Mouse (Mus musculus) left cerebral cortex, adult 11 months (tissue): Measurements from ENCODE around the gene Gm10134.
"Not testable (repeated sequence)": the region's sequence is repeated elsewhere in the genome, so short reads cannot be mapped to it uniquely, and the experiment has no call there.

Experiments
- DNase-seq: peaks from one replicate; pipeline ENCODE4 v3.0.0; 2022; ENCODE audit warnings: low spot score

The Gm10134 gene

DNA sequence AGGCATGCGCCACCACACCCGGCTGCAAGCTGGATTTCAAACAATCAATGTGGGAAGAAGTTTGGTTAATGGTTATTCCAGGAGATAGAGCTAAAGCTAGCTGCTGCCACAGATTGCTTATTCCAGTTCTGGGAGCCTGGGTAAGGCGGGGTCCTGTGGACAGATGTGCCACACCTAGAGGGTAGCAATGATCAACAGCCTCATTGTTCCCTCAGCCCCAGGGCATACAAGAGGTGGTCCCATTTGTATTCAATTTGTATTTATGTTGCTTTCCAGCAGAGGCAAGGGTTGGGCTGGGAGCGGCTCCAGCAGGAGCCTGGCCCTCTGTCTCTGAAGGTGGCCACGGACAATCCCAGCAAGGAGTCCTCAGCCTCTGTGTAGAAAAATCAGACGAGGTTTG is 396 bp downstream of the Gm10134 start:
- no peak for DNase-seq

DNA sequence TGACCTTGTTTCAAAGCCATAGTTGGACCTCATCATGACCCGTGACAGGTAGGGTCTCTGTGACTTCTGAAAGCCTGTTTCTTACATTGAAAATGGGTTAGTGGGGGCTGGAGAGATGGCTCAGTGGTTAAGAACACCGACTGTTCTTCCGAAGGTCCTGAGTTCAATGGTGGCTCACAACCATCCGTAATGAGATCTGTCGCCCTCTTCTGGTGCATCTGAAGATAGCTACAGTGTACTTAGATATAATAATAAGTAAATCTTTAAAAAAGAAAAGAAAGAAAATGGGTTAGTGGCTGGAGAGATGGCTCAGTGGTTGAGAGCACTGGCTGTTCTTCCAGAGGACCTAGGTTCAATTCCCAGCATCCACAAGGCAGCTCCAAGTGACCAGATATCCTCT is 5.7 kb downstream of the Gm10134 start:
- not testable (repeated sequence) for DNase-seq

DNA sequence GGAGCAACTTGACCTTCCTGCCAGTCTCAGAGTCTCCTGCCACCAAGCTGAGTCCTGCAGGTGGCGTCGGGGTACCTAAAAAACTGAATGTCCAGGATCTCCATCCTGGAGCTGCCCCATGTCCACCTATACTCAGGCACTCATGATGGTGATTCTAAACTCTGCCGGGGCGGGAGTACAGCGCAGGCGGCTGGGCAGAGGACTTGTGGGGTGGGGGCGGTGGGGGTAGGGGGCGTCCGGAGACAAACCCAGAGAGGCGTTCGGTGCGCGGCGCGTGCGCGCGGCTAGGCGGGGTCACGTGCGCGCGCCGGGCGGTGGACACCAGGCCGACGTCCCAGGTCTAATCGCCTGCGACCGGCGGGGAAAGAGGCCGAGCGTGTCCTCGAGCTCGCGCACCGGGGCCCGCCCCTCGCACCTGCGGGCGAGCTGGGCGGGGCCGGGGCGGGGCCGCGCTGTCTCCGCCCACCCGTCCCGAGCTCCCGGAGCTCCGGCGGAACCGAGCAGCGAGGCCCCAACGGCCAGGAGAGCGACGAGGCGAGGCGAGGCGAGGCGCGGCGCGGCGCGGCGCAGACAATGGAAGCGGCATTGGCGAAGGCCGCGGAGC is 7.0 kb downstream of the Gm10134 start, which contains the start of gene Ralgds:
TSS of gene Ralgds (plus strand) at position 328 of the 604 bp plus-strand sequence.
- DNase-seq = no peak

DNA sequence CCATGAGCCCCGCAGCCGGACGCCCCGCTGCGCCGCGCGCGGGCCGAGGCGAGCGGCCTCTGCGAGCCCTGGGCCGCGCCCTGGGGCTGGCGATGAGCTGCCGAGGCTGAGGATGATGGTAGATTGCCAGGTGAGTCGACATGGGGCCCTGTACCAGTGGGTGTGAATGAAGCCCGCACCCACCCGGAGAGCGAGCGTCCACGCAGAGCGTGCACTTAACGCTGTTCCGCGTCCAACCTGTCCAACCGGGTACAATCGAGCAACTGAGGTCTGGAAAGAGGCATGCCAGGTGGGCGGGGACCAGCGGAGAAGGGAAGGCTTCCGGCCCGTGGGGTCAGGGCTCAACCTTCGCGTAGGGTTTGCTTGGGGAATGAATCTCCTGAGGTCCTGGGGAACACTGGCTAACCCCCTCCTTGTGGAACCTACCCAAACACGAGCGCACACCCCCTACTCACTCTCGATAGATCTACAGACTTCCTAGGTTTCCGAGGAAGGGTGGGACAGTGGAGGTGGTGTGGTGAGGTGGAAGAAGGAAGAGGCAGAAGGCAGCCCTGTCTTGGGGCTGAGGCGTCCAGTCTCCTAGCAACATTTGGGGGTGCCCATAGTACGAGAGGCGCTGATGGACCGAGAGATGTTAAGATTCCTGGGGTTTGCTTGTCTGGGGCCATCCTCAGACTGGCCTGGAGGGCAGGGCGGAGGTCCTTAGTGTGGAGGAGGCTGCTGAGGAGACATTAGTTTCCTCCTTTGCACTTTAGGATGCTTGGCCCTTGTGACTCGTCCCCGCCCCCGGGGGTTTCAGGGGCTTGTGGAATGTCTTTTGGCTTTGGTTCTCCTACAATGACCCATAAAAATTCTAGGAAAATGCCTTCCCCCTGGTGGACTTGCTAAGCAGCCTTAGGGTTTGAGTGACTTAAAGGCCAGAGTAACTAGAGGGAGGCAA is 7.8 kb downstream of the Gm10134 start:
- DNase-seq = no peak

DNA sequence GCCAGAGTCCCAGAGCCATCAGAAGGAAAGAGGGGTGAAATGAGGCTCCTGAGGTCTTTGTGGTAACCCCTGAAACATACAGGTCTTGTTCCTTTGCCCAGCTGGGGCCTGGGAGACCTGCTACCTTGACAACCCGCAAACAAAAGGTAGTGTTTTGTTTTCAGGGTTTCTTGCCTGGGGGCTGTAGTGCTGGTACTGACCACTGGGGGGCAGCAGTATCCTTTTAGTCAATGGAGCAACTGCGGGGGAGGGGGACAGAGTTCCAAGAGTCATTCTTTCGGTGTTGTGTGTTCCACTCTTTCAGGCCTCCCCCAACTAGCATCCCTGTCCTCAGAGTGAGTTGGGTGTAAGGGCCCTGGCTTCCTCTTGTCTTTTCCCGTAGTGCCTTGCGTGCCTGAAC is 8.6 kb downstream of the Gm10134 start:
- DNase-seq = no peak

DNA sequence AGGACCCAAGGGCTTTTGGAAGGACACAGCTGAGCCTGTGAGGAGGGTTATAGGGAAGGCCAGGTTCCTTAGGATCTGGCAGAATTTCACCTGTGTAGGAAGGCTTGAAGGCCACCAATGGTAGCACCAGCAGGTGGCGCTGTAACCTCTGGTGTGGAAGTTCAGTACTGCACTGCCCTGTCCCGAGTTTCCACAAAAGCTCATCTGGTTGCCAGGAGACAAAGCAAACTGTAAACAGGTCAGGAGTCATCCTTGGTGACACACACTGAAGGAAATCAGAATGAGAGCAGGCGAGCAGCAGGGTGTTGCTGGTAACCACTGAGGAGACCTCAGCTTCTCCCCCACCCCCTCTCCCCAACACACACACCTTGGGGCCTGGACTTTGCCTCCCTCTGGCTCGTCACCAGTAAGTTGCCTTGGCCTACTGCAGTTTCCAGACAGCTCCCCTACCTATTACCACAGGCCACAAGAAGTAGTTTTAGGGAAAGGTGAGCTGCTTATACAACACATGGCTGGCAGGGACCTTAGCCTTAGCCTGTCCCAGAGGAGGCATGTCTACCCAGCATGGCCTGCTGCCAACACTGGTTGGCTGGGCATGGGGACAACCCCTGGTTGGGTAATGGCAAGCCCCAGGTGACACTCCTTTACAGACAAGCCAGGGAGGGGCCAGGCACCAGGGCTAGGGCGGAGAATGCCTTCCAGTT is 11.5 kb downstream of the Gm10134 start:
- no peak for DNase-seq

DNA sequence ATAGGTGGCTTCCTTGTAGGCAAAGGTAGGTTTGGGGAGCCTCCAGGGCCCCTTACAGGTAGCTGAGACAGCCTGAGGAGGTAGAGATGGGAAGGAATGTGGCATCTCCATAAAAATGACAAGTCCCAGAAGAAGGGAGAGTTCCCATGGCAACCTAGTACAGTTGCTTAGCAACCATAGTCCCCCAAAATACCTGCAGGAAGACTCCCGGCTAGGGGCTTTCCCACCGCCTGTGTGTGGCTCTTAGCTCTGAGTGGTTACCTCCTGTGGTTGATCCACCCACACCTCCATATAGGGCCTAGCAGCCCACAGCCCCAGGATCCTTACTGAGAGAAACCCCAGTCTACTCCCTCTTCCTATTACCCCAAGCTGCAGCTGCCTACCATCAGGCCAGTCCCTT is 12.3 kb downstream of the Gm10134 start:
- no peak for DNase-seq

DNA sequence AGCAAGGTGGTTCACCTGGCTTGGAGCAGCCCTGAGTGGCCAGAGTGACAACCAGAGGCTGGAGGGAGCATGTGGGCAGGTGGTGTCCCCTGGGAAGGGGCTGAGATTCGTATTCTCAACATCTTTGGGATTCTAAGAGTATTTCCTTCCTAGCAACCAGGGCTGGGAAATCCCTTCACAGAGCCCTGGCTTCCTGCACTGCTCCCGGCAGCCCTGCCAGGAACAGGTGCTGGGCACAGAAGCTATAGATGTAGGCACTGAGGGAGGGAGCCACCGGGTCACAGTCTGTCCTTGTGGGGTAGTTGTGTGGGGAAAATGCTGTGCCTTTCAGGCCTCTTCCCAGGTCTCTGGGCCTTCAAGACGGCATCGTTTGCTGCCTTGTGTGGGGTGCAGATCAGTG is 14.7 kb downstream of the Gm10134 start:
- no peak for DNase-seq

DNA sequence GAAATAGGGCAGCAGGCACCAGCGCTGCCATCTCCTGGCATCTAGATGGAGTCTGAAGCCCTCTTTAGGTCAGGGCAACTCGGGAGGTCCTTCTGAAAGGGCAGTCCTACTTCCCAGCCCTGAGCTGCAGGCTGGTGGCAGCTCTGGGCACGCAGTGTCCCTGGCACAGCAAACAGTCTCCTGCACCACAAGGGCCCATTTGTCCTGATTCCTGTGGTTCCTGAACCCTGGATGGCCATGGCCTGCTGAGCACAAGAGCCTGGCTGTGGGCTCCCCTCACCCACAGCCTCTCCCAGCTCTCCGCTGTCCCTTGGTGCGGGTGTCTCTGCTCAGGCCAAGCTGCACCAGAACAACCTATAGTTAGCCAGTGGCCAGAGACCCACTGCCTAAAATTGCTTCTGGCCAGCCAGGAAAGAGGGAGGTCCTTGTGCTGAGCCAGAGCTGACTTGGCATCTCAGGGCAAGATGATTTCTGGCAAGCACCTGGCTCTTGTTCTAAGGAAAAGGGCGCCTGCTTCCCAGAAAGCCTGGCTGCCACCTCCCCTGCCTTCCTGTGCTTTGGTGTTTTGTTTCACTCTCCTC is 15.8 kb downstream of the Gm10134 start:
- DNase-seq = no peak

DNA sequence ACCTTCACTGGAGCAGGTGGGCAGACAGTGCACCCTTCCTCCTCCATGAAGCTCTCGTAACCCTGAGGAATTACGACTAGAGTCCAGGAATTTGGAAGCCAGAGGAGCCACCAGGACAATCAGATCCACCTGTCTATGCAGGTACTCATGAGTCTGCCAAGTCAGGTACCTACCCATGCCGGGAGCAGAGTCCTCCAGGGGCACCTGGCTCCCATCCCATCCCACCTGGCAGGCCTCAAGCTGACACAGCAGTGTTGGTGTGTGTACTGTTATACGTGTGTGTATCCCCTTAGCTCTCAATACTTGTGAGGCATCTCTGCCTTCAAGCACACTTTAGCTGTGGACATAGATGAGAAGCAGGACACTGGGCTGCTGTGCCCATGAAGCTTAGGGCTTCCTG is 16.3 kb downstream of the Gm10134 start:
- no peak for DNase-seq

DNA sequence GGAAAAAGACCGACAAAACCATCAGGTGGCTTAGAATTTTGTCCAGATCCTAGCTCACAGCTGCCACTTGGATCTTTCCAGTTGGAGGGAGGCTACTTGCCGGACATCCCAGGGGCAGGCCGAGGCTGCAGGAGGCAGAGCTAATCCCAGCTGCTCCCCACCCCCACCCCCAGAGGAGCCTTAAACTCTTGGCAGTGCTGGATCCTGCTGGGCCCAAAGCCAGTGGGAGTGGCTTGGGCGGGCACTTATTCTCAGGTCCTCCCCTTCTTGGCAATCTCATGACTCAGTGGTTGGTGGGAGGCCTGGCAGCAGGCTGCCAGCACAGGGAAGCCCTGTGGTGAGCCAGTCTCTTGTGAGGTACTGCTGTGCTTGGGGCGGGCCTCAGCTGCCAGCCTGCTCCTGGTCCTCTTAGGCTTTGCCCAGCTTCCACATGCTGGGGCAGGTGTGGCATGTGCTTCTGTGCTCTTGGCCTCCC is 17.8 kb downstream of the Gm10134 start:
- peak; percentile 78 for DNase-seq

DNA sequence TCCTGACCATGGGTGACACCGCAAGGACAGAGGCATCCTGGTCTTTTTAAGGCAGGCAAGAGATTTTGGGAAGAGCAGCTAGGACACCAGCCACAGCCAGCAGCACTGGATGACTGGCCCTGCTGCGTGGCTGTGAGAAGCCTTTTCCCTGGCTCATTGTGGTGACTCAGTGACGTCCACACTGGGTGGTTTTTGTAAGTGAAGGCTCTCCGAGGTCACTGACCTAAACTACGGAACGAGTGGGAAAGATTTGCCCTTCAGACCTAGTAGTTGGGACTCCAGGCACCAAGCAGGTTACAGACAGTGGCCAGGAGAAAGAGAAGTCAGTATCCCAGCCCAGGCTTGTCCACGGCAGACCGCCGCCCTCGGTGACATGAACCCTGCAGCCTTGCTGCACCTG is 18.5 kb downstream of the Gm10134 start:
- DNase-seq = no peak

DNA sequence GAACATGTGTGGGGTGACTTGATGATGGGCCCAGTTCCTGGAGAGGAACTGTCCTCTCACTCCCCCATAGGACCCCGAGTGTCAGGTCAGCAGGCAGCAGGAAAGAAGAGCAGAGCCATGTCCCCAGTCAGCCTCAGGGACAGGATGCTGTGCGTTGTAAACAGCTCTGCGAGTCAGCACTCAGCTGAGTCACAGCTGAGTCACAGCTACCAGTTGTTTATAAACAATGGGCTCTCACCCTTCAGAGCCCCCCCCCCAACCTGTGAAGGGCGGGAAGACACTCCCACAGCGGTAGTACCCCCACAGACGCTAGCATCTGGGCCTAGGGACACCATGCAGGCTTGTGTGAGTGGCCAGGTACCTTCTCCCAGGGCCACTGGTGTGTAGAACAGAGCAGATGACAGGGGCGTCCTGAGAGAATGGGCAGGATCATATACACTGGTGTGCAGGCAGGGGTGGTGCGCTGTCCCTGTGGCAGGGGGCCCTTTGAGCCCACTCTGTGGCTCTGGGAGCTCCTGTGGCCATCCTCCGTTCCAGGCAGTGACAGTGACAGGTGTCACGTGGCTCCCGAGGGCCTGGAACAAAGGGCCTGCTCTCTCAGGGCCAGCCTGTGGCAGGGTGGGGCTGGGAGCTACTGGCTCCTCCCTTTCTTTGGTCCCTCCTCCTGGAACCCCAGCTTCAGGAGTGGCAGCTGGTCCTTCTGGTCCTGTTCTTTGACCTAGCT is 19.5 kb downstream of the Gm10134 start:
- DNase-seq = no peak

DNA sequence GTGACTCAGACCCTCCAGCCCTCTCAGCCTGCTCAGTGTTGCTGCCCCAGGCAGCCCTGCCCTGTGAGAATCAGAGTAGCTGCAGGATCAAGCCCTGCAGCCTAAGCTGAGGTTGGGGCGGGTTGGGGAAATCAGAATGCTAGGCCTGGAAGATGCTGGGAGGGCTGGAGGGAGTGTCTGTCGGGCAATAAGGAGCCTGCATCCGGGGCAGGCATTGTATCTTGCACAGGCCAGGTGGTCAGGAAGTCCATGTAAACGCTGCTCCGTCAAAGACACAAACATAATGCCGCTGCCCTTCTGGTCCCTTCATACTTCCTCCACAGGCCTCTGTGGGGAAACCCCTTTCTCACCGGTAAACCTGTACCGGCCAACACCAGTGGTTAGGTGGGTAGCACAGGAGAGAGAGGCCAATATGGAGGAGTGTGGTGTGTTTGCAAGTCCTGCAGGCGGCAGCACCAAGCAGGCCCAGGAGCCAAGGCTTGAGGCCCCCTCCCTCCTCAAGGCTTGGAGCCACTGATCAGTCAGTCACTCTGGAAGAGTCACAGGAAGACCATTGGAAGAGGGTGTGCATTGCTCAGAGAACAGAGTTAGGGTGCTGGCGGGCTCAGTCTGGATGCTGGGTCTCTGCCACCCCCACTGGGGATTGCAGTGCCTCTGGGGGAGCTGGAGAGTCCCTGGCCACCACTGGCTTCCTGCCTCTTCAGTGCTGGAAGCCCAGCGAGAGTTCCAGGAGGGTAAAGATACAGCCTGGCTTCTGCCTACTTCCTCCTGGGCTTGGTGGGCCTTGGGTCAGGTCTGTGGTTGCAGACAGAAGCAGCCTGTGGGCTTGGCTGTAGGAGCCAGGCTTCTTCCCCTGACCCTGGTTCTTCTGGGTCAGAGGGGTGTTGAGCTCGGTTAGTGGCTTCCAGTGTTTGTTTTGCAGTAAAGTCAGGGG is 20.3 kb downstream of the Gm10134 start:
- no peak for DNase-seq

DNA sequence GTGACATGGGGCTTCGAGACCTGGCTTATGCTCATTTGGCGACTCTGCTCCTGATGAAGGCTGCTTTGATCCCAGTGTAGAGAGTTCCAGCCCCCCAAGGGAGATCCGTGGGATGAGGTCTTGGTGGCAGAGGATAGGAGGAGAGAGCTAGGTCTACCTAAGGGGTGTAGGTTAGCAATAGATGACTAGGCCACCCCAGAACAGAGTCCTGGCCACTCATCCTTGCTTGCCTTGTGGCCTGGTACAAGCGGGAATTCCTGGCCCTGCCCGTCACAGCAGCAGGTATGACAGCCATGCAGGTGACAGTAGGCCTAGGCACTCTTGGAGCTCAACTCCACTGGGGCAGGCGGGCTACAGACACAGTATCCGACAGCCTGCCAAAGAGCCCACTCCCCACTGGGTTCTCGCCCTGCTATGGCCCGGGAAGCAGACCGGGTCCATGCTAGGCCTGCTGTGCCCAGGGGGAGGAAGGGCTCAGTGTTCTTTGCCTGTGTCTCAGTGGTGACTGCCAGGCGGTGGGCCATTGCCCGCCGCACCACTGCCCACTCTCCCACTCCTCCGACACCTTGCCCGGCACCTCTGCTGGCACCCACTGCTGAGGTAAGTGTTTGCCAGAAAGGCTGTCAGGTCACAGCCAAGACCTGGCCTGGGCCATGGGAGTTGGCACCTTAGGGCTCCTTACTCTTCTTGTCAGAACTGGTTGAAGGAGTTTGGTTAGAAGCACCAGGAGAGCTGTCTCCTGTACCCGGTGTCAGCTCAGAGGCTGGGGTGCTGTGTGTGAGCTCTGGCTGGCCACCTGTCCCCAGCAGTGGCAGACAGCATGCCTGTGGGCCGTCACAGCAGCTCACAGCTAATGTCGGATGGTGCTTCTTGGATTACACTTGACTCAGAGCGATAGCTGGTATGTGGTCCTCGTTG is 21.8 kb downstream of the Gm10134 start:
- no peak for DNase-seq

DNA sequence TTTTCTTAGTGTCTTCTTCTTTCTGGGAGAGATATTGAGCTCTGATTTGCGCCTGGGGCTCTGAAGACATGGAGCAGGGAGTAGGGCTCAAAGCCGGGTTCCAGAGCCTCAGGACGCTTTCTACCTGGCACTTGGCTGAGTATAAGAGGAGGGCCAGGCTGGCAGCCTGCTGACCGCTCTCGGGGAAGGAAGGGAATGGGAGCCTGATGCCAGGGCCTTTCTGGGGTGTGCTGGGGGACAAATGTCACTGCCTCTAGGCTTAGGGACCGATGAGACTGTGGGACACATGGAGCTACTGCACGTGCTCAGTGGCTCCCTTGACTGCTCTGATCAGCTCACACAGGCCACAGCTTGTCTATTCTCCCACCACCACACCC is 22.4 kb downstream of the Gm10134 start:
- DNase-seq = no peak

DNA sequence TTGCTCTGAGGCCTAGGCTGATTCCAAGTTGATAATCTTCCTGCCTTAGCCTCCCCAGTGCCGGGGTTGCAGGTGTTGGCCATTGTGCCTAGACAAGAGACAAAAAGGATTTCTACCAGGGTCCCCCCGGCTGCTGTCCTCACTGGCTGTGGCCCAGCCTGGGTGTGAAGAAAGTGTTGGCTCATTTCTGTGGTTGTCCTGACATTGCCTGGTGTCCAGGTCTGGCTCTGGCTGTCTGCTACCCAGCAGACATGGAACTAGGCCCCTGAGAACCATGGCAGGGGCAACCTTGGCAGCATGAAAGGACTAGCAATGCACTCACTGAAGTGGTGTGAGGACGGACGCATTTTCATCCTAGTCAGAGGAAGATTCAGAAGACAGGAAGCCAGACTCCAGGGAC is 24.0 kb downstream of the Gm10134 start:
- no peak for DNase-seq

DNA sequence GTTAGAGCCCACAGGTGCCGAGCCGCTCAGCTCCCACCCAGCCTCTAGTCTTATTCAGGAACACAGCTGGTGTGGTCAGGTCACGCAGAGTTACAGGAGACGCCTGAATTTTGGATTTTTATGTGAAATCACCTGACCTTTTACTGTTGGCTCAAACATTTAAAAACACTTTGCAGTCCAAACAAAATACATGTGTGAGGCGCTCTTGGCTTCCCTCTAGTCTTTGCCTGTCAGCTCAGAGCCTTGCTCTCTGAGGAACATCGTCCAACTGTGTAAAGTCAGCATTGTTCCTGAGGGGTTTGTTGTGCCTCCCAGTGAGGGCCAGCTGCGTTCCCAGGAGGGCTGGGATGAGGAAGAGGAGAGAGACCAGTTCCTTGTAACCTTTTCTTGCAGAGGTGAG is 24.4 kb downstream of the Gm10134 start:
- no peak for DNase-seq

DNA sequence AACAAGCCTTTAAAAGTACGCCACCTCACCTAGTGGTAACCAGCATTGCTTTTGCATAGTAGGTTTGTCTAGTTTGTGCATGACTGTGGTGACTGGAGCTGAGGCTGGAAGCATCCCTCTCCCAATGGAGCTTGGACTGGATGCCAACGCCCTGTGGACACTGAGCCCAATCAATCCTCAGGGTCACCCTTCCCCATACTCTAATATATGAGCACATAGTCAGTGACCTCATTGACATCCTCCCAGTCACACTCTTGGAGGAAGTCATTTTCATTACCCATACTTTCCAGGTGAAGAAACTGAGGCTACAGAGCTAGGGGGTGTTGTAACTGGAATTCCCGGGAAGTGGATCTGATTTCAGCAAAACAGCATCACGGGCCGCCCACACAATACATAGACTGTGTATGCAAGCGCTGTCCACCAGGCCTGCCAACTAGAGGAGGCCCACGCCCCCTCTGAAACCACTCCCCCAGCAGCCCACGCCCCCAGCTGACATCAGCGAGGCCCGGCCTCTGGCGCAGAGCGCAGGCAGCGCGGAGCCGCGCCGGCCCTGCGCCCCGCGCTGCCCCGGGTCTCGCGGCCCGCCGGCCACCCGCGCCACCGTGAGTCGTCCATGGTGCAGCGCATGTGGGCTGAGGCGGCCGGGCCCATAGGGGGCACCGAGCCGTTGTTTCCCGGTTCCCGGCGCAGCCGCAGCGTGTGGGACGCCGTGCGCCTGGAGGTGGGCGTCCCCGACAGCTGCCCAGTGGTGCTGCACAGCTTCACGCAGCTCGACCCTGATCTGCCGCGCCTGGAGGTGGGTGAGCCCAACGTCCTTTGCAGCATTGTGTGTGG is 27.3 kb downstream of the Gm10134 start:
- DNase-seq = peak; percentile 88
